Mouse (Mus musculus) liver, embryonic 13.5 days (tissue): Measurements from ENCODE around the gene Zfp97. TPM values are rescaled to one million over a fixed set of nuclear protein-coding genes. Genes with fewer than 3 reads are reported as not detected.
"Not testable (repeated sequence)": the region's sequence is repeated elsewhere in the genome, so short reads cannot be mapped to it uniquely, and the experiment has no call there.

Source experiments
- ATAC-seq: fragments of 200-750 bp; cut with Nextera tagmentation; 2 replicates; pipeline ENCODE4 v1.8.0; 2017; ENCODE audit warnings: low read depth, mild to moderate bottlenecking, moderate number of reproducible peaks, moderate library complexity
- DNase-seq: peaks from one replicate; pipeline ENCODE4 v3.0.0; 2022
- H3K27ac ChIP-seq: fragments of 300-500 bp; sonication (generic); 2 replicates; pipeline ENCODE4 v1.5.1; 2015; ENCODE audit warnings: moderate library complexity, mild to moderate bottlenecking, inconsistent platforms
- H3K27me3 ChIP-seq: fragments of 300-500 bp; sonication (generic); 2 replicates; pipeline ENCODE4 v1.6.1; 2015; ENCODE audit warnings: mild to moderate bottlenecking, inconsistent platforms
- H3K36me3 ChIP-seq: fragments of 300-500 bp; sonication (generic); 2 replicates; pipeline ENCODE4 v1.6.1; 2015; ENCODE audit warnings: mild to moderate bottlenecking, inconsistent platforms
- H3K4me1 ChIP-seq: fragments of 300-500 bp; sonication (generic); replicated peaks from 2 replicates; pipeline ENCODE4 v1.6.1; 2015; ENCODE audit warnings: inconsistent platforms
- H3K4me2 ChIP-seq: fragments of 300-500 bp; sonication (generic); 2 replicates; pipeline ENCODE4 v1.6.1; 2015; ENCODE audit warnings: inconsistent platforms, mild to moderate bottlenecking, moderate library complexity
- H3K4me3 ChIP-seq: fragments of 300-500 bp; sonication (generic); replicated peaks from 2 replicates; pipeline ENCODE4 v1.5.1; 2015; ENCODE audit warnings: mild to moderate bottlenecking, inconsistent platforms
- H3K9ac ChIP-seq: fragments of 300-500 bp; sonication (generic); 2 replicates; pipeline ENCODE4 v1.6.1; 2015; ENCODE audit warnings: mild to moderate bottlenecking, inconsistent platforms
- H3K9me3 ChIP-seq: fragments of 300-500 bp; sonication (generic); replicated peaks from 2 replicates; pipeline ENCODE4 v1.6.1; 2016; ENCODE audit warnings: inconsistent platforms
- WGBS: fragments of 180-500 bp; shearing (Covaris S2); methylation state at CpG from one replicate; pipeline ENCODE4 v1.1.7; 2015; ENCODE audit not compliant: insufficient replicate concordance; 5-methylcytosine and 5-hydroxymethylcytosine counted together
- polyA plus RNA-seq: library from polyadenylated mRNA; unstranded; fragments of >200 nt; fragmentation: Nextera tagmentation; extraction: Ambion mirVana; gene quantifications from 2 replicates; pipeline ENCODE4 v1.2.1, GENCODE M21; 2015

The Zfp97 gene
- 2.1 and 2.4 TPM in 2 replicates for polyA plus RNA-seq

GRCm38 (mm10) chr17:17120830-17121502 is at the start of gene Zfp97:
Zfp97 (plus strand) TSS chr17:17121415.
- H3K4me1 ChIP-seq, H3K27ac ChIP-seq, H3K9me3 ChIP-seq, H3K36me3 ChIP-seq, H3K4me2 ChIP-seq, H3K9ac ChIP-seq, H3K4me3 ChIP-seq, DNase-seq, H3K27me3 ChIP-seq: not testable (repeated sequence)
- WGBS, result no CpG with 5 or more reads among the region's 8 CpGs
- ATAC-seq, result peak; percentile 100

GRCm38 (mm10) chr17:17178757-17179413 is 57.7 kb downstream of the Zfp97 start:
- not testable (repeated sequence) for H3K36me3 ChIP-seq, H3K27ac ChIP-seq, H3K4me2 ChIP-seq, H3K9me3 ChIP-seq, DNase-seq, H3K4me1 ChIP-seq, H3K27me3 ChIP-seq, H3K9ac ChIP-seq, H3K4me3 ChIP-seq
- ATAC-seq, result peak; percentile 100
- WGBS, result no CpG with 5 or more reads among the region's 8 CpGs

- H3K27me3 ChIP-seq, ATAC-seq, H3K4me3 ChIP-seq, H3K9ac ChIP-seq, H3K9me3 ChIP-seq, H3K27ac ChIP-seq, DNase-seq, H3K4me2 ChIP-seq, H3K4me1 ChIP-seq: not testable (repeated sequence)
- peaks cover 18% of the 10 kb centered on the region for H3K36me3 ChIP-seq
These were observed 73.5 kb downstream of the Zfp97 start for GRCm38 (mm10) chr17:17194761-17195160.

DNA sequence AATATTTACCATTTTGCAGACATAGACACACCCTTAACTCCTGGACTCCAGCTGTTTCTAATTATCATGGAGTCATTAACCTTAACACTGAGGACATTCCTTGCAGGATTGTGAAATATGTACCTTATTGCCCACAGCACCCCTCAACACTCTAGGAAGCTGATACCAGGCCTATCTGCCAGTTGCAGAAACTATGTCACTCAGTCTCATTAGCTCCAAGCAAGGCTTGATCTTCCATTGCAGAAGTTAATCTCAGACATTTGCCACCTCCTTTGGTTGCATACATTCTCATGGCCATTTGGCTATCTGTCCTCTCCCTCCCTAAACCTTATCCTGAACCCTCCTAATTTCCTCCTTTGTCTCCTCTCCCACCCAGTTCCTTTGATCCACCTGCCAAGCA is 74.0 kb downstream of the Zfp97 start:
- DNase-seq, result no peak

DNA sequence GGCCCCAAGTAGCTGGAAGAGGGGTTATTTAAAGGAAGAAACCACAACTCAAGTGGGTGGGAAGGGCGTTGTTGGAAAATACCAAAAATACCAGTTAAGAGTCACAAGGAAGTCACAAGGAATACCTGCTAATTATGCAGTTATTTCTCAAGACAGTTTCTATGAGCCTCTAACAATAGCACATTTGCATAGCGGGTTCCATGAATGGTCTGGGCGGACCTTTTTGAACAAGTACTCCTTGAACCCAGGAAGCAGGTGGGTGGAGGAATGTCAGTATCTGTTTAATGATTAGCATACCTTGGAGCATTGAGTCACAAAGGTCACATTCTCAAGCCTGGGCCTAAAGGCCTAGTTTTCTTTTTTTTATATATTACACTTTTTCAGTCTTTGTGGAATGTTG is 74.9 kb downstream of the Zfp97 start:
- WGBS, result 77% methylated on average over 3 of the region's 3 CpGs

More for the DNA sequence above, 74.0 kb downstream of the Zfp97 start:
- Histone ChIP-seq H3K27me3 (no peaks in the 10 kb centered on the region), H3K9ac (no peak overlapping the region), H3K4me3 (no peak overlapping the region), H3K27ac (no peak overlapping the region), H3K9me3 (0 out of 2 replicates have a peak, but pooled peaks cover 5% of the 10 kb centered on the region), H3K4me1 (no peaks in the 10 kb centered on the region), H3K36me3 (peaks cover 16% of the 10 kb centered on the region), H3K4me2 (no peak overlapping the region)
- no peak for ATAC-seq

More for the DNA sequence above, 74.9 kb downstream of the Zfp97 start:
- DNase-seq, H3K4me3 ChIP-seq, ATAC-seq, H3K4me2 ChIP-seq, H3K9ac ChIP-seq, H3K9me3 ChIP-seq, H3K4me1 ChIP-seq, H3K27ac ChIP-seq, H3K27me3 ChIP-seq: not testable (repeated sequence)
- peaks cover 16% of the 10 kb centered on the region for H3K36me3 ChIP-seq

Other genes with a start within 250 kb of the Zfp97 start
- gene Zfp960, start 57.3 kb upstream of the Zfp97 start, polyA plus RNA-seq, result 0.73 and 0.81 TPM in 2 replicates